In genomic region chr2:38422406-38422805, GRCm38 (mm10) we compare ENCODE assay signal across 24 mouse cellular contexts.
DNase-seq lines count a peak whose midpoint lies in the region; ATAC-seq and TF ChIP-seq lines count a peak whose summit lies in the region.
"Had no signal": no experiment of that assay in that cellular context is flagged by ENCODE, and none has a peak within 500 bp of the region (broad histone marks: within the 10 kb centered on the region; RNA-seq: fewer than 3 reads in every experiment).

No protein-coding gene starts in this region.

- peaks cover 53% of the 10 kb centered on the region for H3K4me1 ChIP-seq in forebrain, embryonic 10.5 days
- H3K4me1 ChIP-seq in forebrain, embryonic 11.5 days (replicated peaks; ENCODE audit: control insufficient read depth, insufficient read depth, low read length): peaks cover 25% of the 10 kb centered on the region
- no peaks in the 10 kb centered on the region for H3K4me1 ChIP-seq in intestine, postnatal 0 days (replicated peaks; ENCODE audit: control insufficient read depth, insufficient read depth, low read length)
- H3K4me1 ChIP-seq in intestine, embryonic 16.5 days (ENCODE audit: control insufficient read depth, insufficient read depth, low read length): no peaks in the 10 kb centered on the region
- peaks cover 26% of the 10 kb centered on the region for H3K4me1 ChIP-seq in midbrain, embryonic 11.5 days (ENCODE audit: control insufficient read depth, insufficient read depth, low read length)
- H3K4me1 ChIP-seq in midbrain, embryonic 15.5 days: peaks cover 19% of the 10 kb centered on the region

- H3K36me3 ChIP-seq in forebrain, embryonic 10.5 days (replicated peaks): no peaks in the 10 kb centered on the region
- H3K36me3 ChIP-seq in forebrain, embryonic 11.5 days (ENCODE audit: control insufficient read depth, insufficient read depth, low read length): no peaks in the 10 kb centered on the region
- H3K36me3 ChIP-seq in intestine, postnatal 0 days (ENCODE audit: control insufficient read depth, insufficient read depth): no peaks in the 10 kb centered on the region
- no peaks in the 10 kb centered on the region for H3K36me3 ChIP-seq in intestine, embryonic 16.5 days (ENCODE audit: control insufficient read depth, insufficient read depth, low read length)
- no peaks in the 10 kb centered on the region for H3K36me3 ChIP-seq in midbrain, embryonic 11.5 days (ENCODE audit: control insufficient read depth, insufficient read depth, low read length)
- H3K36me3 ChIP-seq in midbrain, embryonic 15.5 days (replicated peaks): no peaks in the 10 kb centered on the region
- H3K36me3 ChIP-seq: embryonic facial prominence, embryonic 12.5 days; forebrain, embryonic 15.5 days had no signal

- ATAC-seq in forebrain, embryonic 11.5 days (replicated peaks; ENCODE audit: low FRiP score): no peak
- 0 out of 2 replicates have a peak, but pooled peaks have one; percentile 22 for ATAC-seq in intestine, postnatal 0 days
- no peak for ATAC-seq in intestine, embryonic 16.5 days
- ATAC-seq in midbrain, embryonic 11.5 days (ENCODE audit: low FRiP score): no peak
- no peak for ATAC-seq in midbrain, embryonic 15.5 days (replicated peaks)
- ATAC-seq: CD4-positive, CD25-positive, alpha-beta regulatory T cell, adult 4 months; forebrain, embryonic 13.5 days; forebrain, embryonic 15.5 days; forebrain, postnatal 0 days had no signal

- H3K9ac ChIP-seq in forebrain, embryonic 11.5 days (ENCODE audit: low read length): no peak overlapping the region
- H3K9ac ChIP-seq in intestine, postnatal 0 days (ENCODE audit: low read depth, low read length): no peak overlapping the region
- no peak overlapping the region for H3K9ac ChIP-seq in intestine, embryonic 16.5 days (ENCODE audit: low read depth, low read length)
- H3K9ac ChIP-seq in midbrain, embryonic 11.5 days (ENCODE audit: low read length): no peak overlapping the region
- no peak overlapping the region for H3K9ac ChIP-seq in midbrain, embryonic 15.5 days
- H3K9ac ChIP-seq: embryonic facial prominence, embryonic 12.5 days; forebrain, embryonic 13.5 days; forebrain, embryonic 15.5 days; forebrain, postnatal 0 days had no signal

- no peaks in the 10 kb centered on the region for H3K9me3 ChIP-seq in forebrain, embryonic 10.5 days
- no peaks in the 10 kb centered on the region for H3K9me3 ChIP-seq in forebrain, embryonic 11.5 days (ENCODE audit: control insufficient read depth, low read length)
- no peaks in the 10 kb centered on the region for H3K9me3 ChIP-seq in intestine, postnatal 0 days (ENCODE audit: control insufficient read depth)
- no peaks in the 10 kb centered on the region for H3K9me3 ChIP-seq in intestine, embryonic 16.5 days (ENCODE audit: control insufficient read depth, low read length)
- H3K9me3 ChIP-seq in midbrain, embryonic 11.5 days (ENCODE audit: control insufficient read depth, low read length): no peaks in the 10 kb centered on the region
- H3K9me3 ChIP-seq in midbrain, embryonic 15.5 days: no peaks in the 10 kb centered on the region
- H3K9me3 ChIP-seq: embryonic facial prominence, embryonic 12.5 days; forebrain, embryonic 13.5 days; forebrain, embryonic 15.5 days had no signal

- H3K27ac ChIP-seq in forebrain, embryonic 10.5 days: peak overlapping the region; percentile 96
- H3K27ac ChIP-seq in forebrain, embryonic 11.5 days (ENCODE audit: low read depth, low read length): no peak overlapping the region
- no peak overlapping the region for H3K27ac ChIP-seq in intestine, postnatal 0 days (ENCODE audit: low read depth, low read length)
- no peak overlapping the region for H3K27ac ChIP-seq in intestine, embryonic 16.5 days (ENCODE audit: low read length)
- no peak overlapping the region for H3K27ac ChIP-seq in midbrain, embryonic 11.5 days (ENCODE audit: low read depth, low read length)
- H3K27ac ChIP-seq in midbrain, embryonic 15.5 days: no peak overlapping the region
- H3K27ac ChIP-seq: embryonic facial prominence, embryonic 12.5 days; forebrain, embryonic 13.5 days; forebrain, embryonic 15.5 days had no signal

- no peak for TF ChIP-seq CTCF in intestine, postnatal 0 days (IDR thresholded peaks at IDR 0.05; ENCODE audit: low read depth)

- WGBS in forebrain, embryonic 10.5 days: 89% methylated on average over 3 of the region's 3 CpGs
- WGBS in forebrain, embryonic 11.5 days: 91% methylated on average over 3 of the region's 3 CpGs
- 72% methylated on average over 3 of the region's 3 CpGs for WGBS in intestine, postnatal 0 days
- 62% methylated on average over 3 of the region's 3 CpGs for WGBS in intestine, embryonic 16.5 days
- 89% methylated on average over 3 of the region's 3 CpGs for WGBS in midbrain, embryonic 11.5 days
- WGBS in midbrain, embryonic 15.5 days: 90% methylated on average over 3 of the region's 3 CpGs

- DNase-seq in forebrain, embryonic 10.5 days (ENCODE audit: extremely low spot score, low spot score): no peak
- DNase-seq in forebrain, embryonic 11.5 days (ENCODE audit: low spot score): no peak
- peak; percentile 76 for DNase-seq in midbrain, embryonic 11.5 days (ENCODE audit: low spot score, missing footprints)
- DNase-seq in ZHBTc4 (ENCODE audit: low read depth, low spot score): peak; percentile 68
- no peak for DNase-seq in heart, adult 11 months
- DNase-seq: adrenal gland, adult 2 months; adrenal gland, postnatal 10 days; adrenal gland, postnatal 25 days; B cell, adult 2 months; cerebellum, adult 11 months; cerebellum, adult 18-20 months; cerebellum, adult 8-10 months; cerebellum, adult 9-11 months; cerebellum, postnatal 14 days; cerebellum, postnatal 36 days; embryo, embryonic 11 days; forebrain, postnatal 0 days had no signal

- H3K4me2 ChIP-seq in forebrain, embryonic 11.5 days (ENCODE audit: low read depth, low read length, severe bottlenecking): no peak overlapping the region
- no peak overlapping the region for H3K4me2 ChIP-seq in intestine, postnatal 0 days (replicated peaks; ENCODE audit: low read depth)
- no peak overlapping the region for H3K4me2 ChIP-seq in intestine, embryonic 16.5 days (ENCODE audit: low read depth, low read length)
- no peak overlapping the region for H3K4me2 ChIP-seq in midbrain, embryonic 11.5 days
- H3K4me2 ChIP-seq in midbrain, embryonic 15.5 days: no peak overlapping the region
- H3K4me2 ChIP-seq: embryonic facial prominence, embryonic 12.5 days; forebrain, embryonic 13.5 days; forebrain, embryonic 15.5 days had no signal

- H3K4me3 ChIP-seq in forebrain, embryonic 10.5 days: no peak overlapping the region
- H3K4me3 ChIP-seq in forebrain, embryonic 11.5 days (ENCODE audit: low read depth, low read length): no peak overlapping the region
- H3K4me3 ChIP-seq in intestine, postnatal 0 days (ENCODE audit: low read depth, low read length): no peak overlapping the region
- H3K4me3 ChIP-seq in intestine, embryonic 16.5 days (ENCODE audit: low read length): no peak overlapping the region
- H3K4me3 ChIP-seq in midbrain, embryonic 11.5 days (ENCODE audit: low read depth, low read length): no peak overlapping the region
- no peak overlapping the region for H3K4me3 ChIP-seq in midbrain, embryonic 15.5 days
- H3K4me3 ChIP-seq: embryonic facial prominence, embryonic 12.5 days; forebrain, embryonic 13.5 days; forebrain, embryonic 15.5 days had no signal

- H3K27me3 ChIP-seq in forebrain, embryonic 10.5 days (ENCODE audit: poor library complexity, severe bottlenecking): no peaks in the 10 kb centered on the region
- no peaks in the 10 kb centered on the region for H3K27me3 ChIP-seq in forebrain, embryonic 11.5 days (ENCODE audit: control insufficient read depth, insufficient read depth, low read length)
- H3K27me3 ChIP-seq in intestine, postnatal 0 days (replicated peaks; ENCODE audit: control insufficient read depth, insufficient read depth, low read length): 0 out of 2 replicates have a peak, but pooled peaks cover 3% of the 10 kb centered on the region
- H3K27me3 ChIP-seq in intestine, embryonic 16.5 days (replicated peaks; ENCODE audit: control insufficient read depth, insufficient read depth, low read length): no peaks in the 10 kb centered on the region
- peaks cover 2% of the 10 kb centered on the region; the same call in 1 of the 2 replicates for H3K27me3 ChIP-seq in midbrain, embryonic 11.5 days (ENCODE audit: control insufficient read depth, insufficient read depth, low read length)
- H3K27me3 ChIP-seq in midbrain, embryonic 15.5 days (replicated peaks): no peaks in the 10 kb centered on the region
- H3K27me3 ChIP-seq: embryonic facial prominence, embryonic 12.5 days; forebrain, embryonic 13.5 days; forebrain, embryonic 15.5 days had no signal

Comparison
In these comparisons a context has a peak if more than half of its experiments do, and no peak if none do; other contexts are left out.
1. DNase-seq: peak in midbrain, embryonic 11.5 days (single experiment) and ZHBTc4 (single experiment); none in forebrain, embryonic 10.5 days (single experiment), forebrain, embryonic 11.5 days (single experiment) and heart, adult 11 months (single experiment).